Mouse (Mus musculus): ENCODE results near the gene Pla2g2f. TPM values are rescaled to one million over a fixed set of nuclear protein-coding genes. Genes with fewer than 3 reads are reported as not detected.

Gene Pla2g2f
- polyA plus RNA-seq, 1 experiment from 2014 or later, result 0.12 TPM

- no peak overlapping the region for H3K4me3 ChIP-seq (ENCODE audit: low read depth, low read length)
- ATAC-seq (ENCODE audit: low FRiP score) (no peak), DNase-seq (ENCODE audit: low spot score) (no peak)
- H3K4me2 ChIP-seq (replicated peaks; ENCODE audit: low read depth, low read length), result no peak overlapping the region
- H3K27me3 ChIP-seq (ENCODE audit: control insufficient read depth, insufficient read depth, low read length), result no peaks in the 10 kb centered on the region
- H3K27ac ChIP-seq (ENCODE audit: low read depth, low read length), result no peak overlapping the region
- H3K36me3 ChIP-seq (ENCODE audit: control insufficient read depth, insufficient read depth, low read length), result no peaks in the 10 kb centered on the region
- no peaks in the 10 kb centered on the region for H3K4me1 ChIP-seq (replicated peaks; ENCODE audit: control insufficient read depth, insufficient read depth, low read length)
- H3K9me3 ChIP-seq (ENCODE audit: control insufficient read depth, low read length), result no peaks in the 10 kb centered on the region
- no peak overlapping the region for H3K9ac ChIP-seq (ENCODE audit: low read depth, low read length)
- 48% methylated on average over 6 of the region's 6 CpGs for WGBS
Observed at GRCm38 (mm10) chr4:138796513-138797216, 39.2 kb upstream of the Pla2g2f start.

GRCm38 (mm10) chr4:138794344-138794743, 36.9 kb upstream of the Pla2g2f start:
- no peak overlapping the region for H3K9ac ChIP-seq (ENCODE audit: low read depth, low read length)
- no peak overlapping the region for H3K4me3 ChIP-seq (ENCODE audit: low read depth, low read length)
- no peaks in the 10 kb centered on the region for H3K36me3 ChIP-seq (ENCODE audit: control insufficient read depth, insufficient read depth, low read length)
- H3K4me2 ChIP-seq (replicated peaks; ENCODE audit: low read depth, low read length), result no peak overlapping the region
- H3K4me1 ChIP-seq (replicated peaks; ENCODE audit: control insufficient read depth, insufficient read depth, low read length), result no peaks in the 10 kb centered on the region
- no peaks in the 10 kb centered on the region for H3K9me3 ChIP-seq (ENCODE audit: control insufficient read depth, low read length)
- WGBS, result 90% methylated on average over 6 of the region's 6 CpGs
- H3K27me3 ChIP-seq (ENCODE audit: control insufficient read depth, insufficient read depth, low read length), result no peaks in the 10 kb centered on the region
- no peak overlapping the region for H3K27ac ChIP-seq (ENCODE audit: low read depth, low read length)
- ATAC-seq (ENCODE audit: low FRiP score) (no peak), DNase-seq (ENCODE audit: low spot score) (no peak)

- no peaks in the 10 kb centered on the region for H3K36me3 ChIP-seq (ENCODE audit: control insufficient read depth, insufficient read depth, low read length)
- no peaks in the 10 kb centered on the region for H3K27me3 ChIP-seq (ENCODE audit: control insufficient read depth, insufficient read depth, low read length)
- H3K27ac ChIP-seq (ENCODE audit: low read depth, low read length), result no peak overlapping the region
- DNase-seq (ENCODE audit: low spot score), result peak; percentile 62
- H3K9me3 ChIP-seq (ENCODE audit: control insufficient read depth, low read length), result no peaks in the 10 kb centered on the region
- H3K4me2 ChIP-seq (replicated peaks; ENCODE audit: low read depth, low read length), result no peak overlapping the region
- H3K9ac ChIP-seq (ENCODE audit: low read depth, low read length), result no peak overlapping the region
- H3K4me1 ChIP-seq (replicated peaks; ENCODE audit: control insufficient read depth, insufficient read depth, low read length), result no peaks in the 10 kb centered on the region
- no peak overlapping the region for H3K4me3 ChIP-seq (ENCODE audit: low read depth, low read length)
- 70% methylated on average over 2 of the region's 2 CpGs for WGBS
- ATAC-seq (ENCODE audit: low FRiP score), result no peak
Observed at GRCm38 (mm10) chr4:138793276-138793675, 35.9 kb upstream of the Pla2g2f start.

GRCm38 (mm10) chr4:138792599-138792998, 35.2 kb upstream of the Pla2g2f start:
- 65% methylated on average over 9 of the region's 9 CpGs for WGBS
- Histone ChIP-seq H3K36me3 (ENCODE audit: control insufficient read depth, insufficient read depth, low read length) (no peaks in the 10 kb centered on the region), H3K27me3 (ENCODE audit: control insufficient read depth, insufficient read depth, low read length) (no peaks in the 10 kb centered on the region), H3K9me3 (ENCODE audit: control insufficient read depth, low read length) (no peaks in the 10 kb centered on the region), H3K9ac (ENCODE audit: low read depth, low read length) (no peak overlapping the region), H3K4me3 (ENCODE audit: low read depth, low read length) (no peak overlapping the region), H3K27ac (ENCODE audit: low read depth, low read length) (no peak overlapping the region), H3K4me2 (replicated peaks; ENCODE audit: low read depth, low read length) (no peak overlapping the region), H3K4me1 (replicated peaks; ENCODE audit: control insufficient read depth, insufficient read depth, low read length) (no peaks in the 10 kb centered on the region)
- ATAC-seq (ENCODE audit: low FRiP score), result no peak
- DNase-seq (ENCODE audit: low spot score), result no peak

GRCm38 (mm10) chr4:138791452-138791851, 34.0 kb upstream of the Pla2g2f start:
- ATAC-seq (ENCODE audit: low FRiP score) (no peak), DNase-seq (ENCODE audit: low spot score) (no peak)
- Histone ChIP-seq H3K4me2 (replicated peaks; ENCODE audit: low read depth, low read length) (no peak overlapping the region), H3K4me3 (ENCODE audit: low read depth, low read length) (no peak overlapping the region), H3K4me1 (replicated peaks; ENCODE audit: control insufficient read depth, insufficient read depth, low read length) (no peaks in the 10 kb centered on the region), H3K36me3 (ENCODE audit: control insufficient read depth, insufficient read depth, low read length) (no peaks in the 10 kb centered on the region), H3K9ac (ENCODE audit: low read depth, low read length) (no peak overlapping the region), H3K27ac (ENCODE audit: low read depth, low read length) (no peak overlapping the region), H3K27me3 (ENCODE audit: control insufficient read depth, insufficient read depth, low read length) (no peaks in the 10 kb centered on the region), H3K9me3 (ENCODE audit: control insufficient read depth, low read length) (no peaks in the 10 kb centered on the region)
- 73% methylated on average over 6 of the region's 6 CpGs for WGBS

GRCm38 (mm10) chr4:138788381-138788780, 31.0 kb upstream of the Pla2g2f start:
- H3K4me1 ChIP-seq (replicated peaks; ENCODE audit: control insufficient read depth, insufficient read depth, low read length), result no peaks in the 10 kb centered on the region
- 77% methylated on average over 4 of the region's 4 CpGs for WGBS

GRCm38 (mm10) chr4:138786141-138786540, 28.7 kb upstream of the Pla2g2f start:
- 69% methylated on average over 4 of the region's 4 CpGs for WGBS
- Histone ChIP-seq H3K9ac (ENCODE audit: low read depth, low read length) (no peak overlapping the region), H3K4me3 (ENCODE audit: low read depth, low read length) (no peak overlapping the region), H3K27ac (ENCODE audit: low read depth, low read length) (no peak overlapping the region), H3K4me2 (replicated peaks; ENCODE audit: low read depth, low read length) (no peak overlapping the region), H3K9me3 (ENCODE audit: control insufficient read depth, low read length) (no peaks in the 10 kb centered on the region), H3K27me3 (ENCODE audit: control insufficient read depth, insufficient read depth, low read length) (no peaks in the 10 kb centered on the region), H3K4me1 (replicated peaks; ENCODE audit: control insufficient read depth, insufficient read depth, low read length) (no peaks in the 10 kb centered on the region), H3K36me3 (ENCODE audit: control insufficient read depth, insufficient read depth, low read length) (no peaks in the 10 kb centered on the region)
- no peak for DNase-seq (ENCODE audit: low spot score)
- ATAC-seq (ENCODE audit: low FRiP score), result no peak

More at GRCm38 (mm10) chr4:138788381-138788780, 31.0 kb upstream of the Pla2g2f start:
- ATAC-seq (ENCODE audit: low FRiP score) (no peak), DNase-seq (ENCODE audit: low spot score) (no peak)
- Histone ChIP-seq H3K4me3 (ENCODE audit: low read depth, low read length) (no peak overlapping the region), H3K9me3 (ENCODE audit: control insufficient read depth, low read length) (no peaks in the 10 kb centered on the region), H3K36me3 (ENCODE audit: control insufficient read depth, insufficient read depth, low read length) (no peaks in the 10 kb centered on the region), H3K27me3 (ENCODE audit: control insufficient read depth, insufficient read depth, low read length) (no peaks in the 10 kb centered on the region), H3K27ac (ENCODE audit: low read depth, low read length) (no peak overlapping the region), H3K9ac (ENCODE audit: low read depth, low read length) (no peak overlapping the region), H3K4me2 (replicated peaks; ENCODE audit: low read depth, low read length) (no peak overlapping the region)

GRCm38 (mm10) chr4:138785721-138786120, 28.3 kb upstream of the Pla2g2f start:
- Histone ChIP-seq H3K9ac (ENCODE audit: low read depth, low read length) (no peak overlapping the region), H3K4me3 (ENCODE audit: low read depth, low read length) (no peak overlapping the region), H3K4me1 (replicated peaks; ENCODE audit: control insufficient read depth, insufficient read depth, low read length) (no peaks in the 10 kb centered on the region), H3K9me3 (ENCODE audit: control insufficient read depth, low read length) (no peaks in the 10 kb centered on the region), H3K27ac (ENCODE audit: low read depth, low read length) (no peak overlapping the region), H3K27me3 (ENCODE audit: control insufficient read depth, insufficient read depth, low read length) (no peaks in the 10 kb centered on the region), H3K36me3 (ENCODE audit: control insufficient read depth, insufficient read depth, low read length) (no peaks in the 10 kb centered on the region), H3K4me2 (replicated peaks; ENCODE audit: low read depth, low read length) (no peak overlapping the region)
- DNase-seq (ENCODE audit: low spot score) (no peak), ATAC-seq (ENCODE audit: low FRiP score) (no peak)
- WGBS, result 59% methylated on average over 4 of the region's 4 CpGs

GRCm38 (mm10) chr4:138782098-138782497, 24.7 kb upstream of the Pla2g2f start:
- no peak for DNase-seq (ENCODE audit: low spot score)
- Histone ChIP-seq H3K9ac (ENCODE audit: low read depth, low read length) (no peak overlapping the region), H3K36me3 (ENCODE audit: control insufficient read depth, insufficient read depth, low read length) (no peaks in the 10 kb centered on the region), H3K4me1 (replicated peaks; ENCODE audit: control insufficient read depth, insufficient read depth, low read length) (no peaks in the 10 kb centered on the region), H3K27ac (ENCODE audit: low read depth, low read length) (no peak overlapping the region), H3K9me3 (ENCODE audit: control insufficient read depth, low read length) (no peaks in the 10 kb centered on the region), H3K4me2 (replicated peaks; ENCODE audit: low read depth, low read length) (no peak overlapping the region), H3K27me3 (ENCODE audit: control insufficient read depth, insufficient read depth, low read length) (no peaks in the 10 kb centered on the region), H3K4me3 (ENCODE audit: low read depth, low read length) (no peak overlapping the region)
- no peak for ATAC-seq (ENCODE audit: low FRiP score)
- WGBS, result 83% methylated on average over 6 of the region's 6 CpGs

Measured in hindbrain, embryonic 11.5 days (tissue).